Mouse (Mus musculus) thymus, adult 2 months (tissue): ENCODE results near the gene Cbarp.

Experiments used
- CTCF ChIP-seq: fragments of 200-500 bp; IDR thresholded peaks from 2 replicates; pipeline ENCODE4 v1.5.1; 2012; ENCODE audit warnings: mild to moderate bottlenecking, control low read depth, low read length, moderate library complexity, borderline replicate concordance; ENCODE audit not compliant: control insufficient read depth, poor library complexity, insufficient read depth; ENCODE audit errors: extremely low read depth
- POLR2A ChIP-seq: fragments of 200-500 bp; IDR thresholded peaks from 2 replicates; pipeline ENCODE4 v1.6.1; 2012; ENCODE audit warnings: mild to moderate bottlenecking, low read length, control low read depth, moderate library complexity; ENCODE audit not compliant: control insufficient read depth, poor library complexity, insufficient read depth; ENCODE audit errors: extremely low read depth

DNA sequence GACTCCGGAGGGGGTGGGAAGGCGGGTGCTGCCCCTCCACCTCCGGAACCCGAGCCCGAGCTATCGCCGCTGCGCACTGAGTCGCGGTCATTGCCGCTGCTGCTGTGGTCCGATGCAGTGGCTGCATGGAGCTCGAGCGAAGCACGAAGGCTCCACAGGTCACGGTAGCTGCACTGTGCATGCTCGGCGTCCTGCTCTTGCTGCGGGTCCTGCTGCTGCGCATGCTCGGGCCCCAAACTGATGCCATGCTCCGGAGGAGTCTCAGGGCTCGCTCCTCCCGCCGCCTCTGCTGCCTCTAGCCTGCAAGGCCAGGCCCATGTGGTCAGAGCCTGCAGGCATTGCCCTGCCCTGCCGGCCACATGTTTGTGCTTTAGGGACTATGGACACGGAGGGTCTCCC, 8.7 kb downstream of the Cbarp start:
- TF ChIP-seq POLR2A (no peak), CTCF (no peak)
